8 mouse cellular contexts compared by ENCODE assay signal in the genomic region with DNA sequence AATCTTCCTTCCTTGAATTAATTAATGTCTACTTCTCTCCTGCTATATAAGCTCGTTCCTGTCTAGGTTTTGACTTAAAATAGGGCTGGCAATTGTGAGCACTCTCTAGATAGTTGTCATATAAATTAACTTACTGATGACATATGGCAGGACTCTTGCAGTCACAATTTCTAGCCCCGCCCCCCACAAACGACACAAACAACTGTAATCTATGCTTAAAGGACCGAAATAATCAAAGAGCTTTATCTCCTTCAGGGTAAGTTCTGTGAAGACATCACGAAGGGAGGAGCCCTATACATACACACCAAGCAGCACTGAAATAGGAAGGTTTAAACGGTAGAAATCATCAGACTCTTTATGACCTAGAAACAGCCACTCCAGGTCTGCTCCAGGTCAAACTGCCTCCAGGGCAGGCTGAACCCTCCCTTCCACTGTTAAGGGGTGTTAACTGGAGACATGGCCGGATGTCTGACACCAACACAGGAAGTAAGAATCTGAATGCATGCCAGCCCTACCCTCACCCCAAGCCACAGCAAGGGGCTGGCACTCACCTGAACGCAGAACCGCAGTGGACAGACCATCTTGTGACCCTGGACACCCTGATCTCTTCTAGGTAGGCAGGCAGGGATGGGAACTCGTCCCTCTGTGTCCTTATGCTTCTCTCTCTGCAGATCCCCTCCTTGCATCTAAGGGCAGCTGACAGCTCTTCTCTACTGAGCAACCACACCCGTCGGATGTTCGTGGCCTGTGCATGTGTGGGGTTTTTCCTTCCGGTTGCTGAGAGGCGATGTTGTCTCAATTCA. TPM values are rescaled to one million over a fixed set of nuclear protein-coding genes. Genes with fewer than 3 reads are reported as not detected.
DNase-seq lines count a peak whose midpoint lies in the region; ATAC-seq and TF ChIP-seq lines count a peak whose summit lies in the region.

A gene (minus strand): TSS at position 757 of the 803 bp plus-strand sequence.

- H3K27me3 ChIP-seq in heart, embryonic 15.5 days, result no peaks in the 10 kb centered on the region
- no peaks in the 10 kb centered on the region for H3K27me3 ChIP-seq in kidney, postnatal 0 days (ENCODE audit: insufficient read depth, low read length)
- no peaks in the 10 kb centered on the region for H3K27me3 ChIP-seq in lung, embryonic 16.5 days (ENCODE audit: control insufficient read depth, insufficient read depth, low read depth, low read length)

- TF ChIP-seq CTCF in brain, embryonic 14.5 days (IDR thresholded peaks at IDR 0.05; ENCODE audit: borderline replicate concordance, extremely low read depth, insufficient read depth, insufficient read length), result no peak
- no peak for TF ChIP-seq CTCF in kidney, postnatal 0 days (IDR thresholded peaks at IDR 0.05; ENCODE audit: low read depth)

- peak within 1 kb of the TSS; percentile 16; the same call in 1 of the 2 replicates for H3K4me2 ChIP-seq in heart, embryonic 15.5 days
- H3K4me2 ChIP-seq in kidney, postnatal 0 days (ENCODE audit: low read length), result no peak within 1 kb of the TSS
- H3K4me2 ChIP-seq in lung, embryonic 16.5 days (ENCODE audit: low read depth, low read length), result 0 out of 2 replicates have a peak within 1 kb of the TSS, but pooled peaks have one; percentile 12

- no peaks in the 10 kb centered on the region for H3K9me3 ChIP-seq in heart, embryonic 15.5 days (replicated peaks)
- no peaks in the 10 kb centered on the region for H3K9me3 ChIP-seq in kidney, postnatal 0 days (replicated peaks; ENCODE audit: low read length)
- H3K9me3 ChIP-seq in lung, embryonic 16.5 days (ENCODE audit: control insufficient read depth, low read length), result no peaks in the 10 kb centered on the region

- peak; percentile 66; the same call in 1 of the 2 replicates for ATAC-seq in heart, embryonic 15.5 days (replicated peaks; ENCODE audit: insufficient number of reproducible peaks, insufficient read depth, low FRiP score, low read depth)
- no peak for ATAC-seq in kidney, postnatal 0 days (replicated peaks; ENCODE audit: low FRiP score, low read depth)
- peak; percentile 70 for ATAC-seq in lung, embryonic 16.5 days (ENCODE audit: low read depth)

- H3K4me1 ChIP-seq in heart, embryonic 15.5 days (replicated peaks), result no peaks in the 10 kb centered on the region
- no peaks in the 10 kb centered on the region for H3K4me1 ChIP-seq in kidney, postnatal 0 days (replicated peaks; ENCODE audit: insufficient read depth, low read length)
- H3K4me1 ChIP-seq in lung, embryonic 16.5 days (replicated peaks; ENCODE audit: control insufficient read depth, insufficient read depth, low read length), result peaks cover 8% of the 10 kb centered on the region; the same call in 1 of the 2 replicates

- peak within 1 kb of the TSS; percentile 52; the same call in 1 of the 2 replicates for H3K27ac ChIP-seq in heart, embryonic 15.5 days
- H3K27ac ChIP-seq in kidney, postnatal 0 days, result no peak within 1 kb of the TSS
- peak within 1 kb of the TSS; percentile 42; the same call in 1 of the 2 replicates for H3K27ac ChIP-seq in lung, embryonic 16.5 days (ENCODE audit: low read length)

- peak within 1 kb of the TSS; percentile 7; the same call in 1 of the 2 replicates for H3K4me3 ChIP-seq in heart, embryonic 15.5 days
- H3K4me3 ChIP-seq in kidney, postnatal 0 days (replicated peaks; ENCODE audit: low read depth, low read length), result no peak within 1 kb of the TSS
- no peak within 1 kb of the TSS for H3K4me3 ChIP-seq in lung, embryonic 16.5 days (ENCODE audit: low read length)

- H3K9ac ChIP-seq in heart, embryonic 15.5 days, result no peak within 1 kb of the TSS
- no peak within 1 kb of the TSS for H3K9ac ChIP-seq in kidney, postnatal 0 days (ENCODE audit: low read depth, low read length)
- no peak within 1 kb of the TSS; the same call in 1 of the 2 replicates for H3K9ac ChIP-seq in lung, embryonic 16.5 days (ENCODE audit: low read length)

- TF ChIP-seq POLR2A in brain, embryonic 14.5 days (IDR thresholded peaks at IDR 0.05; ENCODE audit: borderline replicate concordance, extremely low read depth, insufficient read depth, insufficient read length, poor library complexity, severe bottlenecking), result no peak

- 47% methylated on average over 15 of the region's 15 CpGs for WGBS in heart, embryonic 15.5 days
- WGBS in kidney, postnatal 0 days, result 51% methylated on average over 15 of the region's 15 CpGs
- 49% methylated on average over 15 of the region's 15 CpGs for WGBS in lung, embryonic 16.5 days

- DNase-seq in B cell, adult 2 months, result peak; percentile 81 to 83
- DNase-seq in brain, embryonic 14.5 days (ENCODE audit: low read depth), result no peak
- peak; percentile 32 for DNase-seq in kidney, postnatal 0 days (ENCODE audit: low spot score)
- DNase-seq in spleen, adult 12 weeks (ENCODE audit: low spot score), result peak; percentile 54
- DNase-seq in MN1 (ENCODE audit: low spot score), result no peak
- DNase-seq in cerebellum, adult 11 months, result no peak

- H3K36me3 ChIP-seq in heart, embryonic 15.5 days, result no peaks in the 10 kb centered on the region
- H3K36me3 ChIP-seq in kidney, postnatal 0 days (ENCODE audit: insufficient read depth, low read length), result no peaks in the 10 kb centered on the region
- no peaks in the 10 kb centered on the region for H3K36me3 ChIP-seq in lung, embryonic 16.5 days (ENCODE audit: control insufficient read depth, insufficient read depth, low read length)

RNA-seq across cellular contexts. Expression of the gene that starts here (rescaled TPM):
- polyA plus RNA-seq in brain, embryonic 14.5 days (2012; rRNA removed), result 14.1 and 14.2 TPM in 2 replicates
- polyA plus RNA-seq in heart, embryonic 15.5 days (2015; fragmentation: Nextera tagmentation; extraction: Ambion mirVana), result 19.2 and 26.2 TPM in 2 replicates
- 26.4 and 27.3 TPM in 2 replicates for polyA plus RNA-seq in kidney, postnatal 0 days (2015; fragmentation: Nextera tagmentation; extraction: Ambion mirVana)
- 76.1 and 77.6 TPM in 2 replicates for polyA plus RNA-seq in lung, embryonic 16.5 days (2015; fragmentation: Nextera tagmentation; extraction: Ambion mirVana)

Comparison
In these comparisons a context has a peak if more than half of its experiments do, and no peak if none do; other contexts are left out.
1. DNase-seq: peak in B cell, adult 2 months (2 of 2), kidney, postnatal 0 days (single experiment) and spleen, adult 12 weeks (single experiment); none in brain, embryonic 14.5 days (single experiment), MN1 (single experiment) and cerebellum, adult 11 months (single experiment).